25 mouse cellular contexts compared by ENCODE assay signal in genomic region chr2:28665818-28666217, GRCm38 (mm10). TPM values are rescaled to one million over a fixed set of nuclear protein-coding genes. Genes with fewer than 3 reads are reported as not detected.
"Had no signal": no experiment of that assay in that cellular context is flagged by ENCODE, and none has a peak within 500 bp of the region (broad histone marks: within the 10 kb centered on the region; RNA-seq: fewer than 3 reads in every experiment).

No protein-coding gene starts in this region.

- H3K27ac ChIP-seq: heart, adult 2 months; heart, embryonic 13.5 days; heart, embryonic 15.5 days; hindbrain, embryonic 13.5 days; hindbrain, embryonic 15.5 days; hindbrain, postnatal 0 days; kidney, postnatal 0 days; liver, embryonic 14.5 days had no signal

- DNase-seq: gastrocnemius, postnatal 14 days; gastrocnemius, postnatal 36 days; heart, adult 11 months; heart, adult 2 months; heart, postnatal 14 days; heart, postnatal 36 days; kidney, adult 18-20 months; kidney, adult 8-10 months; kidney, postnatal 14 days; kidney, postnatal 36 days; layer of hippocampus, adult 9-11 months; layer of hippocampus, postnatal 36 days; left cerebral cortex, postnatal 4 days; liver had no signal

- H3K4me1 ChIP-seq: heart, embryonic 13.5 days; heart, embryonic 15.5 days; hindbrain, embryonic 13.5 days; hindbrain, embryonic 15.5 days had no signal

- H3K4me3 ChIP-seq: heart, adult 2 months; heart, embryonic 13.5 days; heart, embryonic 15.5 days; hindbrain, embryonic 13.5 days; hindbrain, embryonic 15.5 days had no signal

- H3K4me2 ChIP-seq: heart, embryonic 11.5 days; heart, embryonic 13.5 days; heart, embryonic 15.5 days; hindbrain, embryonic 13.5 days; hindbrain, embryonic 15.5 days; liver, embryonic 11.5 days had no signal

- ATAC-seq: hindbrain, postnatal 0 days; intestine, embryonic 16.5 days had no signal

- H3K9me3 ChIP-seq: heart, embryonic 13.5 days; heart, embryonic 15.5 days; hindbrain, embryonic 13.5 days; hindbrain, embryonic 15.5 days had no signal

- H3K9ac ChIP-seq: heart, embryonic 13.5 days; heart, embryonic 15.5 days; hindbrain, embryonic 13.5 days; hindbrain, embryonic 15.5 days; liver, embryonic 14.5 days had no signal

- H3K27me3 ChIP-seq: heart, embryonic 13.5 days; heart, embryonic 15.5 days; hindbrain, embryonic 13.5 days; hindbrain, embryonic 15.5 days had no signal

RNA-seq across cellular contexts. Expression of gene Gfi1b, which starts 44.0 kb away (rescaled TPM):
- polyA plus RNA-seq: hindbrain, postnatal 0 days; intestine, embryonic 14.5 days had no signal
